Mouse (Mus musculus): ENCODE data around the gene Kifc1. TPM values are rescaled to one million over a fixed set of nuclear protein-coding genes. Genes with fewer than 3 reads are reported as not detected.
A peak's percentile ranks its signal among the peaks of the same experiment; 100 is the strongest.

The Kifc1 gene
- polyA plus RNA-seq, 1 experiment from 2014 or later, result 3.3 TPM

- H3K9me3 ChIP-seq, result no peaks in the 10 kb centered on the region
- ATAC-seq (replicated peaks), result no peak
- H3K4me2 ChIP-seq (replicated peaks), result peak overlapping the region; percentile 73
- no peaks in the 10 kb centered on the region for H3K27me3 ChIP-seq
- peaks cover 47% of the 10 kb centered on the region for H3K4me1 ChIP-seq
- peak overlapping the region; percentile 51 for H3K9ac ChIP-seq (replicated peaks)
- peak overlapping the region; percentile 59 for H3K4me3 ChIP-seq
- no peak overlapping the region for H3K27ac ChIP-seq (replicated peaks)
- peaks cover 28% of the 10 kb centered on the region for H3K36me3 ChIP-seq
- 74% methylated on average over 31 of the region's 31 CpGs for WGBS
Measured at GRCm38 (mm10) chr17:33916847-33917655, 26.6 kb upstream of the Kifc1 start.

DNA sequence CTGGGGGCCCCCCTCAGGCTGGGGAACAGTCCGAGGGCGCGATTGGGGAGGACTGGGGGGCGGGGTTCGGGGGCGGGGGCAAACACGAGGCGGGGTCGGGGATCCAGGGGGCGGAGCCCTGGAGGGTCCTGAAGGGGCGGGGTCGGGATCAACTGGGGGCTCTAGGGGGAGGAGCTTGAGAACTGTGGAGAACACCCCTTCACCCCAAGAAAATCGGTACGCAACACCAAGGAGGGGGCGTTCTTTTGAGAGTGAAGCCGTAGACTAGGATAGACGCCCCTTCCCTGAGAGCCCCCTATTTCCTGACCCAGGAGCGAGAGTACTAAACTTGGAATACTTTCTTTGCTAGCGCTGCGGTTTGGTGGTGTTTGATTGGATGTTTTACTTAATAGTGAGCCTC is 25.8 kb upstream of the Kifc1 start:
- H3K27ac ChIP-seq (replicated peaks), result peak overlapping the region; percentile 86
- H3K4me2 ChIP-seq (replicated peaks), result peak overlapping the region; percentile 73
- peaks cover 50% of the 10 kb centered on the region for H3K4me1 ChIP-seq
- H3K27me3 ChIP-seq, result no peaks in the 10 kb centered on the region
- no peaks in the 10 kb centered on the region for H3K9me3 ChIP-seq
- peak overlapping the region; percentile 51 for H3K9ac ChIP-seq (replicated peaks)
- peaks cover 36% of the 10 kb centered on the region for H3K36me3 ChIP-seq
- ATAC-seq (replicated peaks), result peak; percentile 36
- peak overlapping the region; percentile 59 for H3K4me3 ChIP-seq
- WGBS, result under 1% methylated on average over 19 of the region's 20 CpGs

- WGBS, result under 1% methylated on average over 34 of the region's 34 CpGs
- Histone ChIP-seq H3K36me3 (peaks cover 39% of the 10 kb centered on the region), H3K4me3 (peak within 1 kb of the TSS; percentile 59)
Measured at GRCm38 (mm10) chr17:33915671-33916250, 25.3 kb upstream of the Kifc1 start, which contains the start of the genes Tapbp and Zbtb22. Tapbp (plus strand) TSS chr17:33915899. Zbtb22 (plus strand) TSS chr17:33915904.

GRCm38 (mm10) chr17:33914969-33915391 is 24.5 kb upstream of the Kifc1 start:
- peaks cover 55% of the 10 kb centered on the region for H3K4me1 ChIP-seq
- ATAC-seq (replicated peaks), result no peak
- H3K27me3 ChIP-seq, result no peaks in the 10 kb centered on the region
- peak overlapping the region; percentile 59 for H3K4me3 ChIP-seq
- 68% methylated on average over 13 of the region's 13 CpGs for WGBS
- H3K4me2 ChIP-seq (replicated peaks), result peak overlapping the region; percentile 73
- peak overlapping the region; percentile 86; the same call in 1 of the 2 replicates for H3K27ac ChIP-seq (replicated peaks)
- H3K9me3 ChIP-seq, result no peaks in the 10 kb centered on the region
- peak overlapping the region; percentile 51; the same call in 1 of the 2 replicates for H3K9ac ChIP-seq (replicated peaks)
- peaks cover 39% of the 10 kb centered on the region for H3K36me3 ChIP-seq

More at GRCm38 (mm10) chr17:33915671-33916250, 25.3 kb upstream of the Kifc1 start, which contains the start of the genes Tapbp and Zbtb22:
- peak within 1 kb of the TSS; percentile 73 for H3K4me2 ChIP-seq (replicated peaks)
- no peaks in the 10 kb centered on the region for H3K27me3 ChIP-seq
- peak within 1 kb of the TSS; percentile 86 for H3K27ac ChIP-seq (replicated peaks)
- ATAC-seq (replicated peaks), result peak; percentile 92
- no peaks in the 10 kb centered on the region for H3K9me3 ChIP-seq
- peaks cover 55% of the 10 kb centered on the region for H3K4me1 ChIP-seq
- peak within 1 kb of the TSS; percentile 51 for H3K9ac ChIP-seq (replicated peaks)

DNA sequence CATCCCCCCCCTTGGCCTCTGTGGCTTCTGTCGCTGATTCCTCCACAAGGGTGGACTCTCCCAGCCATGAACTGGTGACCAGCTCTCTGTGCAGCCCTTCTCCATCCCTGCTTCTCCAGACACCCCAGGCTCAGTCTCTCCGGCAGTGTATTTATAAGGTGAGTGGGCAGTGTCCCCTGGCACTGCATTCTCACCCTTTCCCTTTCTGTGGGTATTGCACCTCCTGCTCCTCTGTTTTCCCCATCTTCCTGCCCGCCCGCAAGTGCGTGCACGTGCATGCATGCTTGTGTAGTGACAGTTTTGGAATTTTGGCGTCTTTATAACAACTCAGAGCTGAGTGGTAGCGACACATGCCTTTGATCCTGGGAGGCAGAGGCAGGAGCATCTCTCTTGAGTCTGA is 23.4 kb upstream of the Kifc1 start:
- H3K36me3 ChIP-seq, result peaks cover 39% of the 10 kb centered on the region
- H3K9me3 ChIP-seq, result no peaks in the 10 kb centered on the region
- H3K4me3 ChIP-seq, result no peak overlapping the region
- 97% methylated on average over 8 of the region's 8 CpGs for WGBS
- no peaks in the 10 kb centered on the region for H3K27me3 ChIP-seq
- H3K9ac ChIP-seq (replicated peaks), result no peak overlapping the region
- no peak for ATAC-seq (replicated peaks)
- H3K4me1 ChIP-seq, result peaks cover 46% of the 10 kb centered on the region
- H3K27ac ChIP-seq (replicated peaks), result no peak overlapping the region
- no peak overlapping the region for H3K4me2 ChIP-seq (replicated peaks)

DNA sequence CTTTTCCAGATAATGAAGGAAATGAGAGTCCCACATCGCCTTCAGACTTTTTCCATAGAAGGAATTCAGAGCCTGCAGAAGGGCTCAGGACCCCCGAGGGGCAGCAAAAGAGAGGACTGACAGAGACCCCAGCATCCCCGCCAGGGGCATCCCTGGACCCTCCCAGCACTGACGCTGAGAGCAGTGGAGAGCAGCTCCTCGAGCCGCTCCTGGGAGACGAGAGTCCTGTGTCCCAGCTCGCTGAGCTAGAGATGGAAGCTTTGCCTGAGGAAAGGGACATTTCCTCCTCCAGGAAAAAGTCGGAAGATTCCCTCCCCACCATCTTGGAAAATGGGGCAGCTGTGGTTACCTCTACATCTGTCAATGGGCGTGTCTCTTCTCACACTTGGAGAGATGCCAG is 22.8 kb upstream of the Kifc1 start:
- H3K4me3 ChIP-seq, result no peak overlapping the region
- no peaks in the 10 kb centered on the region for H3K9me3 ChIP-seq
- 89% methylated on average over 10 of the region's 10 CpGs for WGBS
- ATAC-seq (replicated peaks), result no peak
- no peak overlapping the region for H3K9ac ChIP-seq (replicated peaks)
- H3K4me2 ChIP-seq (replicated peaks), result no peak overlapping the region
- H3K4me1 ChIP-seq, result peaks cover 47% of the 10 kb centered on the region
- no peak overlapping the region for H3K27ac ChIP-seq (replicated peaks)
- peaks cover 39% of the 10 kb centered on the region for H3K36me3 ChIP-seq
- no peaks in the 10 kb centered on the region for H3K27me3 ChIP-seq

- Histone ChIP-seq H3K27me3 (no peaks in the 10 kb centered on the region), H3K9me3 (no peaks in the 10 kb centered on the region), H3K4me1 (peaks cover 48% of the 10 kb centered on the region), H3K27ac (replicated peaks) (no peak overlapping the region), H3K4me3 (no peak overlapping the region), H3K4me2 (replicated peaks) (no peak overlapping the region), H3K36me3 (peaks cover 39% of the 10 kb centered on the region), H3K9ac (replicated peaks) (no peak overlapping the region)
- no peak for ATAC-seq (replicated peaks)
- 91% methylated on average over 28 of the region's 28 CpGs for WGBS
Measured at GRCm38 (mm10) chr17:33911813-33912414, 21.5 kb upstream of the Kifc1 start.

DNA sequence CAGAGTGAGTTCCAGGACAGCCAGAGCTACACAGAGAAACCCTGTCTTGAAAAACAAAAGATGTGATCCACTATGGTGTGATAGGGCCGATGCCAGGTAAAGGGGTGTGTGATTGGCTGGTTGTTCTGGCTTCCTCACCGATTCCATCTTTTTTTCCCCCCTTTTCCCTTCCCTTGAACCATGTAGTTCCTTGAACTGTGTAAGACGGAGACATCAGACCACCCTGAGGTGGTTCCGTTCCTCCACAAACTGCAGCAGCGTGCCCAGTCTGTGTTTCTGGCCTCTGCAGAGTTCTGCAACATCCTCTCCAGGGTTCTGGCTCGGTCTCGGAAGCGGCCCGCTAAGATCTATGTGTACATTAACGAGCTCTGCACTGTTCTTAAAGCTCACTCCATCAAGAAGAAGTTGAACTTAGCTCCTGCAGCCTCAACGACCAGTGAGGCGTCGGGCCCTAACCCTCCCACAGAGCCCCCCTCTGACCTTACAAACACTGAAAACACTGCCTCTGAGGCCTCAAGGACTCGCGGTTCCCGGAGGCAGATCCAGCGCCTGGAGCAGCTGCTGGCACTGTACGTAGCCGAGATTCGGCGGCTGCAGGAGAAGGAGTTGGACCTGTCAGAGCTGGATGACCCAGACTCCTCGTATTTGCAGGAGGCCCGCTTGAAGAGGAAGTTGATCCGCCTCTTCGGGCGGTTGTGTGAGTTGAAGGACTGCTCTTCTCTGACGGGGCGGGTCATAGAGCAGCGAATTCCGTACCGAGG is 20.8 kb upstream of the Kifc1 start:
- no peak overlapping the region for H3K9ac ChIP-seq (replicated peaks)
- H3K27ac ChIP-seq (replicated peaks), result no peak overlapping the region
- H3K4me1 ChIP-seq, result peaks cover 42% of the 10 kb centered on the region
- WGBS, result 90% methylated on average over 31 of the region's 31 CpGs
- no peak overlapping the region for H3K4me3 ChIP-seq
- H3K4me2 ChIP-seq (replicated peaks), result no peak overlapping the region
- H3K36me3 ChIP-seq, result peaks cover 39% of the 10 kb centered on the region
- no peaks in the 10 kb centered on the region for H3K9me3 ChIP-seq
- no peaks in the 10 kb centered on the region for H3K27me3 ChIP-seq
- ATAC-seq (replicated peaks), result no peak

DNA sequence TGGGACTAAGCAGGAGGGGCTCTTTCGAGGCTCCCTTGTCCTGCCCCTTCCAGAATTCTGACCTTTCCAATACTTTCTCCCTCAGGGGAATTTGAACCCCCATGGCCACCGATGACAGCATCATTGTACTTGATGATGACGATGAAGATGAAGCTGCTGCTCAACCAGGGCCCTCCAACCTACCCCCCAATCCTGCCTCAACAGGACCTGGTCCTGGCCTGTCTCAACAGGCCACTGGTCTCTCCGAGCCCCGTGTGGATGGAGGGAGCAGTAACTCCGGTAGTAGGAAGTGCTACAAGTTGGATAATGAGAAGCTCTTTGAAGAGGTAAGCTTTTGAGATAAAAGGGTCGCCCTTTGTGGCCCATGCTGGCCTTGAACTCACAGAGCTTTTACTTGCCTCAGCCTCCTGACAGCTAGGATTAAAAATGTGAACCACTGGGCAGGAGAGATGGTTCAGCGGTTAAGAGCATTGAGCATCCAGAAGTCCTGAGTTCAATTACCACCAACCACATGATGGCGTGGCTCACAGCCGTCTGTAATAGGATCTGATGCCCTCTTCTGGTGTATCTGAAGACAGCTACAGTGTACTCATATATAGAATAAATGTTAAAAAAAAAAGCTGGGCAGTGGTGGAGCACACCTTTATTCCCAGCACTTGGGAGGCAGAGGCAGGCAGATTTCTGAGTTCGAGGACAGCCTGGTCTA is 20.0 kb upstream of the Kifc1 start:
- H3K27ac ChIP-seq (replicated peaks), result no peak overlapping the region

GRCm38 (mm10) chr17:33909869-33910250 is 19.4 kb upstream of the Kifc1 start:
- peak overlapping the region; percentile 80 for H3K4me3 ChIP-seq
- H3K4me1 ChIP-seq, result peaks cover 33% of the 10 kb centered on the region
- H3K27me3 ChIP-seq, result no peaks in the 10 kb centered on the region
- 0 out of 2 replicates have a peak, but pooled peaks have one; percentile 1 for ATAC-seq (replicated peaks)
- H3K27ac ChIP-seq (replicated peaks), result peak overlapping the region; percentile 95
- peak overlapping the region; percentile 87 for H3K9ac ChIP-seq (replicated peaks)
- H3K4me2 ChIP-seq (replicated peaks), result peak overlapping the region; percentile 94
- H3K9me3 ChIP-seq, result no peaks in the 10 kb centered on the region
- under 1% methylated on average over 14 of the region's 14 CpGs for WGBS
- H3K36me3 ChIP-seq, result peaks cover 36% of the 10 kb centered on the region

More for the DNA sequence above, 20.0 kb upstream of the Kifc1 start:
- Histone ChIP-seq H3K27me3 (no peaks in the 10 kb centered on the region), H3K9me3 (no peaks in the 10 kb centered on the region), H3K9ac (replicated peaks) (peak overlapping the region; percentile 87), H3K36me3 (peaks cover 39% of the 10 kb centered on the region), H3K4me3 (peak overlapping the region; percentile 80), H3K4me2 (replicated peaks) (peak overlapping the region; percentile 94), H3K4me1 (peaks cover 40% of the 10 kb centered on the region)
- 52% methylated on average over 11 of the region's 11 CpGs for WGBS
- ATAC-seq (replicated peaks), result no peak
